Mouse (Mus musculus): Measurements from ENCODE around the gene Gm20388. TPM values are rescaled to one million over a fixed set of nuclear protein-coding genes. Genes with fewer than 3 reads are reported as not detected.

The Gm20388 gene
- total RNA-seq, 4 experiments from 2014 or later = 0.17 to 15.1 (median 6.6) TPM

- DNase-seq (ENCODE audit: low spot score in 2 of 2) = no peak
These were observed 1241.8 kb downstream of the Gm20388 start for GRCm38 (mm10) chr8:121152394-121152793.

- DNase-seq (ENCODE audit: low spot score in 2 of 2) = no peak
These were observed 1246.4 kb downstream of the Gm20388 start for GRCm38 (mm10) chr8:121156990-121157491.

GRCm38 (mm10) chr8:121158812-121159211 is 1248.2 kb downstream of the Gm20388 start:
- no peak for DNase-seq (ENCODE audit: low spot score in 2 of 2)

- no peak for DNase-seq (ENCODE audit: low spot score in 2 of 2)
These were observed 1250.8 kb downstream of the Gm20388 start for GRCm38 (mm10) chr8:121161437-121161836.

- DNase-seq (ENCODE audit: low spot score in 2 of 2) = no peak
These were observed 1251.8 kb downstream of the Gm20388 start for GRCm38 (mm10) chr8:121162413-121162812.

GRCm38 (mm10) chr8:121162906-121163695 is 1252.5 kb downstream of the Gm20388 start:
- DNase-seq (ENCODE audit: low spot score in 2 of 2) = no peak

GRCm38 (mm10) chr8:121164017-121164469 is 1253.4 kb downstream of the Gm20388 start:
- no peak for DNase-seq (ENCODE audit: low spot score in 2 of 2)

- no peak for DNase-seq (ENCODE audit: low spot score in 2 of 2)
These were observed 1257.4 kb downstream of the Gm20388 start for GRCm38 (mm10) chr8:121168033-121168432.

GRCm38 (mm10) chr8:121170116-121170515 is 1259.5 kb downstream of the Gm20388 start:
- DNase-seq (ENCODE audit: low spot score in 2 of 2) = no peak

- peak; percentile 33 to 35 for DNase-seq (ENCODE audit: low spot score in 2 of 2)
These were observed 1260.2 kb downstream of the Gm20388 start for GRCm38 (mm10) chr8:121170626-121171552.

GRCm38 (mm10) chr8:121172567-121172966 is 1261.9 kb downstream of the Gm20388 start:
- DNase-seq (ENCODE audit: low spot score in 2 of 2) = no peak

- DNase-seq (ENCODE audit: low spot score in 2 of 2) = no peak
These were observed 1263.5 kb downstream of the Gm20388 start for GRCm38 (mm10) chr8:121174178-121174577.

- DNase-seq (ENCODE audit: low spot score in 2 of 2) = no peak
These were observed 1264.3 kb downstream of the Gm20388 start for GRCm38 (mm10) chr8:121174721-121175539.

- DNase-seq (ENCODE audit: low spot score in 2 of 2) = no peak
These were observed 1265.0 kb downstream of the Gm20388 start for GRCm38 (mm10) chr8:121175540-121176090.

- DNase-seq (ENCODE audit: low spot score in 2 of 2) = no peak
These were observed 1265.7 kb downstream of the Gm20388 start for GRCm38 (mm10) chr8:121176291-121176690.

GRCm38 (mm10) chr8:121180474-121181284 is 1270.0 kb downstream of the Gm20388 start:
- DNase-seq (ENCODE audit: low spot score in 2 of 2) = no peak

GRCm38 (mm10) chr8:121181285-121181884 is 1270.7 kb downstream of the Gm20388 start:
- no peak for DNase-seq (ENCODE audit: low spot score in 2 of 2)

- peak in 1 of 2 experiments; percentile 11 for DNase-seq (ENCODE audit: low spot score in 2 of 2)
These were observed 1277.1 kb downstream of the Gm20388 start for GRCm38 (mm10) chr8:121187491-121188364.
